Mouse (Mus musculus) hindbrain, embryonic 16.5 days (tissue): ENCODE measurements around the gene Meltf. TPM values are rescaled to one million over a fixed set of nuclear protein-coding genes. Genes with fewer than 3 reads are reported as not detected.
A peak's percentile ranks its signal among the peaks of the same experiment; 100 is the strongest.
"Not testable (repeated sequence)": the region's sequence is repeated elsewhere in the genome, so short reads cannot be mapped to it uniquely, and the experiment has no call there.

ENCODE experiments used
- ATAC-seq: fragments of 200-750 bp; cut with Nextera tagmentation; 2 replicates; pipeline ENCODE4 v1.8.0; 2017; ENCODE audit warnings: moderate TSS enrichment, moderate library complexity
- H3K27ac ChIP-seq: fragments of 300-500 bp; sonication (generic); 2 replicates; pipeline ENCODE4 v1.5.1; 2014; ENCODE audit warnings: low read depth, mild to moderate bottlenecking, control low read depth, low read length, moderate library complexity
- H3K27me3 ChIP-seq: fragments of 300-500 bp; sonication (generic); replicated peaks from 2 replicates; pipeline ENCODE4 v1.6.1; 2014; ENCODE audit warnings: low read length; ENCODE audit not compliant: control insufficient read depth, insufficient read depth
- H3K36me3 ChIP-seq: fragments of 300-500 bp; sonication (generic); 2 replicates; pipeline ENCODE4 v1.6.1; 2014; ENCODE audit warnings: mild to moderate bottlenecking, low read length, moderate library complexity, mixed read lengths; ENCODE audit not compliant: control insufficient read depth, insufficient read depth
- H3K4me1 ChIP-seq: fragments of 300-500 bp; sonication (generic); 2 replicates; pipeline ENCODE4 v1.6.1; 2014; ENCODE audit warnings: low read depth, low read length; ENCODE audit not compliant: control insufficient read depth, insufficient read depth
- H3K4me2 ChIP-seq: fragments of 300-500 bp; sonication (generic); 2 replicates; pipeline ENCODE4 v1.6.1; 2014; ENCODE audit warnings: mild to moderate bottlenecking, low read length, control low read depth, moderate library complexity
- H3K4me3 ChIP-seq: fragments of 300-500 bp; sonication (generic); 2 replicates; pipeline ENCODE4 v1.5.1; 2014; ENCODE audit warnings: mild to moderate bottlenecking, low read length, control low read depth, moderate library complexity
- H3K9ac ChIP-seq: fragments of 300-500 bp; sonication (generic); 2 replicates; pipeline ENCODE4 v1.6.1; 2014; ENCODE audit warnings: low read depth, mild to moderate bottlenecking, control low read depth, low read length, moderate library complexity
- H3K9me3 ChIP-seq: fragments of 300-500 bp; sonication (generic); 2 replicates; pipeline ENCODE4 v1.6.1; 2014; ENCODE audit warnings: mild to moderate bottlenecking, low read length, moderate library complexity; ENCODE audit not compliant: control insufficient read depth
- WGBS: fragments of 180-500 bp; shearing (Covaris S2); extraction: QIAGEN DNeasy Blood & Tissue Kit; methylation state at CpG from one replicate; pipeline ENCODE4 v1.1.7; 2014; 5-methylcytosine and 5-hydroxymethylcytosine counted together
- polyA plus RNA-seq: library from polyadenylated mRNA; unstranded; fragments of >200 nt; fragmentation: Nextera tagmentation; extraction: Ambion mirVana; gene quantifications from 2 replicates; pipeline ENCODE4 v1.2.1, GENCODE M21; 2015

Meltf gene
- polyA plus RNA-seq, 1 experiment from 2014 or later, result 0.29 TPM

DNA sequence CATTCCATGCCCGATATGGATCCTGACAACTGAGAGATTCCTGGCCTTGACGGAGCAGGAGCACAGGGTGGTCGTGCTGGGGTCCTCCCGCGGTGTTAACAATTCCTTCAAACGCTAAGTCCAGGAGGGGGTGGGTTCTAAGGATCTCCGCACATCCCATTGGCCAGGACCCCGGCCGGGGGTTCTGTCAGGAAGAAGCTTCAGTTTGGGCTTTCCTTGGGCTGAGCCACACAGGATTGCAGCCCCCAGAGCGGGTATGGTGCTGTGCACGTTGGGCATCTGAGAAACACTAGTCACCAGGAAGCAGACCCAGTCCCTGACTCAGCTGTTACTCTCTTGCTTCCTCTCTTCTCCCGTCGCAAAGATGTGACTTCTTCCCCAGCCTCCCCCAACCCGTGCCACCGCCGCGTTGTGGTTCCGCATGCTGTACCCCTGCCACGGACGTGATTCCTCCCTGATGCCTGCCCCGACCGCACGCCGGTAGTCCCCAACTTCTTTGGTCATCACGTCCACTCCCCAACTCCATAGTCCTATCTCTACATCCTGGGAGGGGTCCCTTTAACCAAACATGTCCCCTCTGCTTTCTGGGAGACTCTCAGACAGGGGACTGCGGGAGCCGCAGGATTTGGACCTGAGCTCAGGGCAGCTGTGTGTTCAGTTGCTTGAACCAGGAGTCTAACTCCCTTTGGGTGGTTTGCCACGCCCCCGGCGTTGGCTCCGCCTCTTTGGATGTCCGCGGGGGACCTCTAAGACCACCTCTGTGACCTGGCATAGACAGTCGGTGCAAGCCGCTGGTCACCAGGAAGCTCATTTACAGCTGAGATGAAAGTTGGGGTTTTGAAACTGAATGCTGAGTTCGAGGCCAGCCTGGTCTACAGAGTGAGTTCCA is 56.7 kb downstream of the Meltf start:
- peak overlapping the region; percentile 67 for H3K9ac ChIP-seq
- peak overlapping the region; percentile 76 for H3K4me2 ChIP-seq
- peak overlapping the region; percentile 36 for H3K4me3 ChIP-seq
- H3K27ac ChIP-seq, result peak overlapping the region; percentile 32; the same call in 1 of the 2 replicates
- H3K9me3 ChIP-seq, result no peaks in the 10 kb centered on the region
- no peaks in the 10 kb centered on the region for H3K36me3 ChIP-seq
- peak; percentile 2; the same call in 1 of the 2 replicates for ATAC-seq
- no peaks in the 10 kb centered on the region for H3K27me3 ChIP-seq
- WGBS, result 5% methylated on average over 36 of the region's 36 CpGs
- peaks cover 27% of the 10 kb centered on the region for H3K4me1 ChIP-seq

DNA sequence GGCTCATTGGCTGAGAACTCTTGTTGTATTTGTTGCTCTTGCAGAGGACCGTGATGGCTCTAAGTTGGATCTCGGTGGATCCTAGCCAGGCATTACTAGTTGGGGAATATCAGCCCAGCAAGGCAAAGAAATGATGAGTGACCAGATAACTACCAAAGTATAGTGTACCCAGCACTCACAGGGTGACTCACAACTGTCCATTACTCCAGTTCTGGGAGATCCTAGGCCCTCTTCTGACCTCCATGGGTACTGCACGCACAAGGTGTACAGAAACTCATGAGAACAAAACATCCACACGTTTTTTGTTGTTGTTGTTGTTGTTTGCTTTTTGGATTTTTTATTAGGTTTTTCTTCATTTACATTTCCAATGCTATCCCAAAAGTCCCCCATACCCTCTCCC is 58.0 kb downstream of the Meltf start:
- Histone ChIP-seq H3K27ac (no peak overlapping the region), H3K9me3 (no peaks in the 10 kb centered on the region), H3K27me3 (no peaks in the 10 kb centered on the region), H3K4me2 (no peak overlapping the region), H3K9ac (no peak overlapping the region), H3K4me3 (no peak overlapping the region), H3K36me3 (no peaks in the 10 kb centered on the region), H3K4me1 (peaks cover 27% of the 10 kb centered on the region)
- WGBS, result 86% methylated on average over 4 of the region's 4 CpGs
- no peak for ATAC-seq

DNA sequence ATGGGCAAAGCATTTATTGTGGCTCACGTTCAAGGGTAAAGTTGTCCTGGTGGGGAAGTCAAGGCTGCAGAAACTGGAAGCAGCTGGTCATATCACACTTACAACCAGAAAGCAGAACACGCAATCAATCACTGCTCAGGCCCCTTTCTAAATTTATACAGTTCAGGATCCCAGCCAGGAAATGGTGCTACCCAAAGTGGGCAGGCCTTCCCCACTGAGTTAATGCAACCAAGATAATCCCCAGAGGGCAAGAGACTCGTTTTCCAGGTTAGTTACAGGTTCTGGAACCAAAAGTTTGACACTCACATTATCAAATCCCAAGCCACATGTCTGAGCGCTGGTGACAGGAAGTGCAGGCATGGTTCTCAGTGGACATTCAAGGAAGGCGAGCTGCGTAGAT is 60.2 kb downstream of the Meltf start:
- 72% methylated on average over 6 of the region's 6 CpGs for WGBS
- H3K4me2 ChIP-seq, result no peak overlapping the region
- H3K4me1 ChIP-seq, result peaks cover 19% of the 10 kb centered on the region
- no peak for ATAC-seq
- H3K27me3 ChIP-seq, result no peaks in the 10 kb centered on the region
- no peaks in the 10 kb centered on the region for H3K9me3 ChIP-seq
- H3K9ac ChIP-seq, result no peak overlapping the region
- no peak overlapping the region for H3K27ac ChIP-seq
- H3K4me3 ChIP-seq, result no peak overlapping the region
- no peaks in the 10 kb centered on the region for H3K36me3 ChIP-seq

- no peaks in the 10 kb centered on the region for H3K27me3 ChIP-seq
- H3K36me3 ChIP-seq, result peaks cover 2% of the 10 kb centered on the region; the same call in 1 of the 2 replicates
- H3K4me1 ChIP-seq, result peaks cover 15% of the 10 kb centered on the region
- H3K4me2 ChIP-seq, result no peak overlapping the region
- no peaks in the 10 kb centered on the region for H3K9me3 ChIP-seq
- ATAC-seq, result no peak
- no peak overlapping the region for H3K27ac ChIP-seq
- H3K9ac ChIP-seq, result no peak overlapping the region
- no peak overlapping the region for H3K4me3 ChIP-seq
- 74% methylated on average over 2 of the region's 2 CpGs for WGBS
These were observed 62.0 kb downstream of the Meltf start for GRCm38 (mm10) chr16:31940586-31940985.

DNA sequence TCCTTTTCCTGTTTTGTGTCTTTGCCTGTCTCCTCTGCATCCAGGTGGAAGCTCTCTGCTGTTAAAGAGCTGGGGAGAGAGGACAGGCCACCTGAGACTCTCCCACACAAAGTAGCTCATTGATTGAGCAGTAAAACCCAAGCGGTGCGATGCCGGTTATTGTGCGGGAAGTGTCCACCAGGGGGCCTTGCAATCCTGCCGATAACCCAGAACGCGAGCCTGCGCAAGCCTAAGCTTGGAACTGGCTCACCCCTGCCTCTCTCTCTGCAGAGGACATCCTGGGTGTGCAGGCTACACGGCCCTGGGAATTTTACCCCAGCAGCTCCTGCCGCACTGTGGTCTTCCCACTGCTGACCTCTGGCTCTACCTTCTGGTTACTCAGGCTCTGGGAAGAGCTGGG is 65.4 kb downstream of the Meltf start:
- Histone ChIP-seq H3K27ac (no peak overlapping the region), H3K4me3 (no peak overlapping the region), H3K27me3 (no peaks in the 10 kb centered on the region), H3K9ac (no peak overlapping the region; the same call in 1 of the 2 replicates), H3K4me2 (peak overlapping the region; percentile 20; the same call in 1 of the 2 replicates), H3K36me3 (peaks cover 2% of the 10 kb centered on the region; the same call in 1 of the 2 replicates), H3K9me3 (no peaks in the 10 kb centered on the region), H3K4me1 (peaks cover 34% of the 10 kb centered on the region)
- 5% methylated on average over 10 of the region's 10 CpGs for WGBS
- ATAC-seq, result peak; percentile 34; the same call in 1 of the 2 replicates

DNA sequence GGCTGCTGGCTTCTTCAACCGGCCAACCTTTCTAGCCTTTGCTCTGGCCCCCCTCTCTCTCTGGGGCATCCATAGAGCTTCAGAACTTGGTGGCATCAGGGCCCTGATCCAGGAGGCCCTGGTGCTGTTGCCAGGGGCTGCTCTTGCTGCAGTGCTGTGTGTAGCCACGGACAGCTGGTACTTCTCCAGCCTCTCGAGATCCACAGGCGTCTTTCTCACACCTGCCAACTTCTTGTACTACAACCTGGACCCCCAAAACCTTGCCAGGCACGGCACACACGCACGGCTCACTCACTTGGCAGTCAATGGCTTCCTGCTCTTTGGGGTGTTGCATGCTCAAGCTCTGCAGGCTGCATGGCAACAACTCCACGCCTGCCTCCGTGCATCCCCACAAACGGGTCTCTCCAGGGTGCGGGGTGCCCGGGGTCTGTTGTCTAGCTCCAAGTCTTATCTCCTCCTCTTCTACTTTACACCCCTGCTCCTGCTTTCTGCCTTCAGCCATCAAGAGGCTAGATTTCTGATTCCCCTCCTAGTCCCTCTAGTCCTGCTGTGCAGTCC is 66.2 kb downstream of the Meltf start:
- Histone ChIP-seq H3K4me2 (no peak overlapping the region), H3K9me3 (no peaks in the 10 kb centered on the region), H3K27ac (no peak overlapping the region), H3K4me3 (no peak overlapping the region), H3K4me1 (peaks cover 42% of the 10 kb centered on the region), H3K9ac (no peak overlapping the region), H3K27me3 (no peaks in the 10 kb centered on the region), H3K36me3 (peaks cover 2% of the 10 kb centered on the region; the same call in 1 of the 2 replicates)
- 85% methylated on average over 12 of the region's 12 CpGs for WGBS
- no peak for ATAC-seq

DNA sequence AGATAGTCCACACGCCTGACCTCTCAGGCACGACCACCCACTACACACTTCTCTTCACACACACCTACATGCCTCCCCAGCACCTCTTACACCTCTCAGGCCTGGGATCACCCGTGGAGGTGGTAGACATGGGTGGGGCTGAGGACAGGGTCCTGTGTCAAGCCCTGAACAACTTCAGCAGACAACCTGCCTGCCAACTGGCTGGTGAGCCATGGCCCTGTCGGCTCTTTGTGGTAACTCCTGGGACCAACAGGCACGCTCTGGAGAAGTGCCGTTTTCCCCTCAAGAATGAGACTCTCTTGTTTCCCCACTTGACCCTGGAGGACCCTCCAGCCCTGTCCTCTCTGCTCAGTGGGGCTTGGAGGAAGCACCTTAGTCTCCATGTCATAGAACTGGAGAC is 66.8 kb downstream of the Meltf start:
- Histone ChIP-seq H3K9me3 (no peaks in the 10 kb centered on the region), H3K4me2 (no peak overlapping the region), H3K4me1 (peaks cover 43% of the 10 kb centered on the region), H3K9ac (no peak overlapping the region), H3K27ac (no peak overlapping the region), H3K27me3 (no peaks in the 10 kb centered on the region), H3K4me3 (no peak overlapping the region), H3K36me3 (peaks cover 2% of the 10 kb centered on the region; the same call in 1 of the 2 replicates)
- 90% methylated on average over 6 of the region's 6 CpGs for WGBS
- ATAC-seq, result no peak

DNA sequence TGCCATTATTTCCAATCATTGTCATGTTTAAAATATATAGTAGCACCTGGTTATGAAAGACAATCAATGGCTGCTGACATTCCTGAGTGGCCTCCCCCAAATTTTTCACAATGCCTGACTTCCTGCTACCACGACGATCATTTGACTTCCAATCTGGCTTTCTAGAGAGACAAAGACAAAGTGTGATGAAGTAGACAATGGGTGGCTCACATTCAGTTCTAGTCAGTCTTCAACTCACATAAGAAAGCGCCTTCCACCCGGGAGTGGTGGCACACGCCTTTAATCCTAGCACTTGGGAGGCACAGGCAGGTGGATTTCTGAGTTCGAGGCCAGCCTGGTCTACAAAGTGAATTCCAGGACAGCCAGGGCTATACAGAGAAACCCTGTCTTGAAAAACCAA is 67.4 kb downstream of the Meltf start:
- H3K27ac ChIP-seq, H3K9me3 ChIP-seq, H3K4me2 ChIP-seq, H3K36me3 ChIP-seq, H3K4me3 ChIP-seq, ATAC-seq, H3K27me3 ChIP-seq, H3K9ac ChIP-seq: not testable (repeated sequence)
- H3K4me1 ChIP-seq, result peaks cover 43% of the 10 kb centered on the region
- 85% methylated on average over 6 of the region's 6 CpGs for WGBS

GRCm38 (mm10) chr16:31947333-31947732 is 68.7 kb downstream of the Meltf start:
- 45% methylated on average over 8 of the region's 8 CpGs for WGBS

More at GRCm38 (mm10) chr16:31947333-31947732, 68.7 kb downstream of the Meltf start:
- peak overlapping the region; percentile 92 for H3K27ac ChIP-seq
- H3K36me3 ChIP-seq, result peaks cover 2% of the 10 kb centered on the region; the same call in 1 of the 2 replicates
- peaks cover 43% of the 10 kb centered on the region for H3K4me1 ChIP-seq
- H3K27me3 ChIP-seq, result no peaks in the 10 kb centered on the region
- no peaks in the 10 kb centered on the region for H3K9me3 ChIP-seq
- no peak for ATAC-seq
- peak overlapping the region; percentile 95 for H3K4me2 ChIP-seq
- peak overlapping the region; percentile 81 for H3K4me3 ChIP-seq
- peak overlapping the region; percentile 89 for H3K9ac ChIP-seq
